Mouse (Mus musculus): ENCODE data around the gene Borcs7. TPM values are rescaled to one million over a fixed set of nuclear protein-coding genes. Genes with fewer than 3 reads are reported as not detected.

The Borcs7 gene
- polyA plus RNA-seq, 1 experiment from 2014 or later, result 14.3 TPM

DNA sequence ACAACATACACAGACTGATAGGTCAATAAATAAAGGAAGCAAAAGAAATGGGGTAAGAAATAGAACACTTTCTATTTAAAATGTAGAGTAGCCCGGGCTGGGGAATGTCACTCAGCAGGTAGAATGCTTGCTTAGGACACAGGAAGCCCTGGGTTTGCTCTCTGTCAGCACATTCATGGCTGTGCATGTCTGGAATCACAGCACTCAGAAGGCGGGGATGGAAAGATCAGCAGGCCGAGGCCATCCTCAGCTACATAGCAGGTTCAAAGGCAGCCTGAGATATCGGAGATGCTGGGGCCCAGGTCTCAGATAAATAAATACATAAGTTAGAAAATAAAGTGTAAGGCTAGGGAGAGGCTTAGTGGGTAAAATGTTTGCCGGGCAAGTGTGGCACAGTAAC lies 62.5 kb downstream of the Borcs7 start:
- ATAC-seq, result no peak
- Histone ChIP-seq H3K27ac (no peak overlapping the region), H3K9me3 (replicated peaks) (no peaks in the 10 kb centered on the region), H3K9ac (no peak overlapping the region), H3K36me3 (ENCODE audit: poor library complexity, severe bottlenecking) (no peaks in the 10 kb centered on the region), H3K27me3 (peaks cover 4% of the 10 kb centered on the region), H3K4me1 (no peaks in the 10 kb centered on the region), H3K4me3 (no peak overlapping the region), H3K4me2 (no peak overlapping the region)
- WGBS, result 92% methylated on average over 5 of the region's 5 CpGs

Other genes starting within 250 kb of the Borcs7 start
- gene Trim8, start 188.2 kb upstream of the Borcs7 start, polyA plus RNA-seq (2015; fragmentation: Nextera tagmentation; extraction: Ambion mirVana), result 22.5 and 22.6 TPM in 2 replicates
- 233 and 245 TPM in 2 replicates for gene Arl3, start 116.7 kb upstream of the Borcs7 start, polyA plus RNA-seq (2015; fragmentation: Nextera tagmentation; extraction: Ambion mirVana)
- 12.4 and 13.2 TPM in 2 replicates for gene Sfxn2, start 116.5 kb upstream of the Borcs7 start, polyA plus RNA-seq (2015; fragmentation: Nextera tagmentation; extraction: Ambion mirVana)
- 33.1 and 36.5 TPM in 2 replicates for gene Wbp1l, start 90.8 kb upstream of the Borcs7 start, polyA plus RNA-seq (2015; fragmentation: Nextera tagmentation; extraction: Ambion mirVana)
- gene Cyp17a1, start 16.7 kb upstream of the Borcs7 start, polyA plus RNA-seq (2015; fragmentation: Nextera tagmentation; extraction: Ambion mirVana), result not detected in 2 replicates
- 16.6 and 18.0 TPM in 2 replicates for gene As3mt, start 17.6 kb downstream of the Borcs7 start, polyA plus RNA-seq (2015; fragmentation: Nextera tagmentation; extraction: Ambion mirVana)
- gene Cnnm2, start 71.7 kb downstream of the Borcs7 start, polyA plus RNA-seq (2015; fragmentation: Nextera tagmentation; extraction: Ambion mirVana), result 2.3 and 3.0 TPM in 2 replicates